Mouse (Mus musculus) inflammation-experienced regulatory T-cells, adult 6 months (primary cell): ENCODE results near the gene Znrd1. TPM values are rescaled to one million over a fixed set of nuclear protein-coding genes. Genes with fewer than 3 reads are reported as not detected.

Experiments used
- ATAC-seq: one replicate; pipeline ENCODE4 v1.8.0; 2017
- polyA plus RNA-seq, 3 experiments: library from polyadenylated mRNA; unstranded; fragments of 100-300 nt; shearing (Covaris generic); gene quantifications; one replicate each; pipeline ENCODE4 v1.2.1; 2017

Gene Znrd1
- polyA plus RNA-seq, 3 experiments from 2014 or later = 71.2 to 90.2 (median 83.7) TPM

GRCm38 (mm10) chr17:36970316-36970890, 12.0 kb upstream of the Znrd1 start:
- ATAC-seq = no peak

- no peak for ATAC-seq
Observed at GRCm38 (mm10) chr17:36966875-36967274, 8.5 kb upstream of the Znrd1 start.

GRCm38 (mm10) chr17:36961125-36961524, 2.8 kb upstream of the Znrd1 start:
- ATAC-seq = no peak

GRCm38 (mm10) chr17:36958884-36959283, 525 bp upstream of the Znrd1 start:
- no peak for ATAC-seq

- no peak for ATAC-seq
Observed at GRCm38 (mm10) chr17:36953062-36953461, 5.3 kb downstream of the Znrd1 start.

GRCm38 (mm10) chr17:36952631-36953030, 5.7 kb downstream of the Znrd1 start:
- ATAC-seq = no peak

GRCm38 (mm10) chr17:36950981-36951947, 7.1 kb downstream of the Znrd1 start, which contains the start of gene Ppp1r11:
Gene Ppp1r11, minus strand, starts transcription at chr17:36951741.
- ATAC-seq = peak; percentile 96

- no peak for ATAC-seq
Observed at GRCm38 (mm10) chr17:36949265-36949664, 9.1 kb downstream of the Znrd1 start.

GRCm38 (mm10) chr17:36948286-36948685, 10.1 kb downstream of the Znrd1 start:
- ATAC-seq = no peak

- ATAC-seq = no peak
Observed at GRCm38 (mm10) chr17:36947051-36947819, 11.1 kb downstream of the Znrd1 start.

- no peak for ATAC-seq
Observed at GRCm38 (mm10) chr17:36944121-36944775, 14.1 kb downstream of the Znrd1 start.

- ATAC-seq = no peak
Observed at GRCm38 (mm10) chr17:36943691-36944090, 14.7 kb downstream of the Znrd1 start.

GRCm38 (mm10) chr17:36942791-36943471, 15.4 kb downstream of the Znrd1 start, which contains the start of gene Rnf39:
Gene Rnf39, plus strand, starts transcription at chr17:36942918.
- peak; percentile 20 for ATAC-seq

GRCm38 (mm10) chr17:36942391-36942790, 16.0 kb downstream of the Znrd1 start:
- peak; percentile 73 for ATAC-seq

GRCm38 (mm10) chr17:36938056-36938455, 20.3 kb downstream of the Znrd1 start:
- no peak for ATAC-seq

GRCm38 (mm10) chr17:36931806-36932205, 26.6 kb downstream of the Znrd1 start:
- ATAC-seq = no peak

GRCm38 (mm10) chr17:36931130-36931529, 27.2 kb downstream of the Znrd1 start:
- no peak for ATAC-seq

- no peak for ATAC-seq
Observed at GRCm38 (mm10) chr17:36930233-36930632, 28.1 kb downstream of the Znrd1 start.

- ATAC-seq = no peak
Observed at GRCm38 (mm10) chr17:36929236-36929932, 29.0 kb downstream of the Znrd1 start.

GRCm38 (mm10) chr17:36927496-36928120, 30.8 kb downstream of the Znrd1 start:
- ATAC-seq = no peak

GRCm38 (mm10) chr17:36923491-36923890, 34.9 kb downstream of the Znrd1 start:
- no peak for ATAC-seq
